Mouse (Mus musculus): ENCODE data around the gene Atg7.

Atg7 gene

DNA sequence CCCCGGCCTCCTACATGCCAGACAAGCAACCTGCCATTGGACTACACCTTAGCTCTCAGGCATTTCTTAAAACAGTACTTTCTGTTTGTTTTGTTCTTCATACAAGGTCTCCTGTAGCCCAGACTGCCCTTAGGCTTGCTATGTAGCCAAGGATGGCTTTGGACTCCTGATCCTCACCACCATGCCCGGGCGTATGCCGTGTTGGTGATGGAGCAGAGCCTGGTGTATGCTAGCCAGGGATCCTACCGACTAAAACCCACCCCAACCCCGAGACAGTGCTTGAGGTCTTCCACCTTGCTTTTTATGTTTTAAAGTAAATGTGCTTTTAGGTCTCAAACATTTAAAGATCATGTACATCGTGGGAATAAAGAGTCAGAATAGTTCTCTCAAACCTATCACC, 81.5 kb downstream of the Atg7 start:
- in situ Hi-C loops (cut with MboI; ENCODE audit: low sequenced_read_pairs) = loop anchor here (5.0 to 25.0 kb wide), 4 partner anchors 193 to 813 kb away; partner anchors contain the start of genes Tamm41, Timp4 and Tsen2

DNA sequence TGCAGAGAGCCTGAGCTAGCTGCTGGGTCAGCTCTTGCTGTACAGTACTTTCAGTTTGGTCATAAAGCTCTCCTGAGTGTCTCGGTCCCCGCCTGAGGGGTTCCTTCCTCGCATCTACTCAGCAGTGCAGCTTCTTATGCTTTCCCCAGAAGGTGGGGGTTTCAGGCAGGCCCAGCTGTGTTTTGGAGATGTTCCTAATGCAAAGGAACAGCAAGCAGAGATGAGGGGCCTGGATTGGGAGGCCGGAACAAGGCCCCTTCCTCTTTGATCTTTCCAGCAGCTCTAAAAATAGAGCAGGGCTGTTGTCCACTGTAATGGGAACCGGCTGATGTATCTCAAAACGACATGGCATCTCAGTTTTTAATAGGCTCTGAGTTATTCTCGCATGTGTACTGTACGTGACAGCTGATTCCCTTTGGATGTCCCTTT, 82.3 kb downstream of the Atg7 start:
- in situ Hi-C loops (cut with MboI; ENCODE audit: low sequenced_read_pairs) = no loop called here

DNA sequence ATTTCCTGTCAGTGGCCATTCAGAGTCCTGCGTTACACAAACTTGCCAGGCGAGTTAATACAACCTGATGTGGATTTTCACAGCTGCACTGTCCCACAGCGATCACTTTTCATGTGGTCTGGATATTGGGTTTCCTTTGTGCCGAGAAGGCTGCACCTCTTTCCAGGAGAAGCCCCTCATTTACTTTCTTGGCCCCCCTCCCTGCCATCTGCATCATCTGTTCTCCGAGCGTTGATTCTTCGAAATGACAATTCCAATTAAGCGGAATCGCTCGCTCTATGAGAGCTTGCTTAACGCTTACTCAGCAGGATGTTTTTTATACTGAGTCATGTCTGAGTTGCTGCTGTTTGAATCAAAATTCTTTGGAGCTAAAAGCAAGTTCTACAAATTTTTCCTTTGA, 83.8 kb downstream of the Atg7 start:
- in situ Hi-C loops (cut with MboI; ENCODE audit: low sequenced_read_pairs) = no loop called here

DNA sequence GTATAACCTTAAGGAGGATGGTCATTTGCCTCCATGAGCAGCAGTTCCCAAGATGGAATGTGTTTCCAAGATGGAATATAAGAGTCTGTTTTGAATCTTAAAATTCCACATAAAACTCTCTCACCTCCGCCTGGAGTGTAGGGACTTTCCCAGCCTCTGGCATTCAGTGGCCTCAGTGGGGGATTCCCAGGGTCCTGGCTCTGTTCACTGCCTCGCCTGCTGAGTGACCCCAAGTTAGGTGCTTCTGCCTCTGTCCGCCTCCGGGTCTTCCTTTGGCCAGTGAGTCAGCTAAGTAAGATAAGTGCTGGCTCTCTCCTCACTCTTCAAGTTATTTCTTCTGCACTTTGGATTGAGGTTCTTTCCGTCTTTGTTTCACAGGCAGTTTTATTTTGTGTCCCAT, 90.3 kb downstream of the Atg7 start:
- in situ Hi-C loops (cut with MboI; ENCODE audit: low sequenced_read_pairs) = no loop called here

DNA sequence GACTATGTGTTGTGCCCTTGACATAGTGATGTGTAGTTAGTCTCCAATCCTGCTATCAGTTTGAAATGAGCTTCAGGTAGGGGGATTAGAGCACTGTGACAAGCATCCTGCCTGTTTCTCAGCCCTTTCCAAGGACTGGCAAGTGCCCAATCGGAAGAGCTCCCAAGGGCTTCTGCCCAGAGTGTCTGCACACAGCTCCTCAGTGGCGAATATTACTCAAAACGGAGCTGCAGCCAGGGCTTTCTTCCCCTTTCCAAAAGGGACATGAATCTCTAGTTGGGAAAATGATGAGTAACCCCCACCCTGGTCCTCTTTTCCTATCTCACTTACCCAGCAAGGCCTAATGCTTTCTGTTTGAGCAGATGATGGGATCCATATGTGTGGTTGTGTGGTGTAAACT, 90.8 kb downstream of the Atg7 start:
- in situ Hi-C loops (cut with MboI; ENCODE audit: low sequenced_read_pairs) = no loop called here

DNA sequence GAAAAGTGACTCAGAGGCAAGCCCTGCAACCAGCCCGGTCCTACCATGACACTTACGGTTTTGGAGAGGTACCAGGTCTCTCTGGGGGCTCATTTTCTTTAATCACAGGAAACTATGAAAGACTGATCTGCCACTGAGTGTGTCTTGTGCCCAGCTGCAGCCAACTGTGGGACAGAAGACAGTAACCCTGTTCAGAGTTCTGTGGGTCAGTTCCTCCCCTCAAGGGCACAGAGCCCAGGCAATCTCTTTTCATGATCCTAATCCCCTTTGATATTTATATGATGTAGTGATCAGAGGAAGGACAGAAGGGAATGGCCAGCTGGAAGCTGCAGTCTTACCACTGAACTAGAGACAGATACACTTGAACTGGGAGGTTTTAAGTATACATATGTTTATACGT, 92.2 kb downstream of the Atg7 start:
- in situ Hi-C loops (cut with MboI; ENCODE audit: low sequenced_read_pairs) = no loop called here

DNA sequence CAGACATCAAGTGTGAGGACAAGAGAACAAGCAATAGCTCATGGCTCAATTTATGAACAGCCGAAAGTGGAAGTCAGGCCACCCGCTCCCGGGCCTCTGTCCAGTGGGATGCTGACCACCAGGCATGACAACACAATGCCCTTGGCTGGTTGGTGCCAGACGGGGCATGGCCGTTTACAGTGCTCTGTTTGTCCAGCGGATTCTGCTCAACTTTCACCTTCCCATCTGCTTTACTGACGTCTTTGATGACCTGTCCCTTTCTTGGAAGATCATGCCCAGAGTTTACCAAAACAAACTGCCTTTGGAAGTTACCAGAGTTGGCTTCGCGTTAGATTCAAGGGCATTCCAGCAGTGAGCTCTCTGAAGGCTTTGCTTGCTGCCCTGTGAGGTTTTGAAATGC, 93.5 kb downstream of the Atg7 start:
- in situ Hi-C loops (cut with MboI; ENCODE audit: low sequenced_read_pairs) = no loop called here

DNA sequence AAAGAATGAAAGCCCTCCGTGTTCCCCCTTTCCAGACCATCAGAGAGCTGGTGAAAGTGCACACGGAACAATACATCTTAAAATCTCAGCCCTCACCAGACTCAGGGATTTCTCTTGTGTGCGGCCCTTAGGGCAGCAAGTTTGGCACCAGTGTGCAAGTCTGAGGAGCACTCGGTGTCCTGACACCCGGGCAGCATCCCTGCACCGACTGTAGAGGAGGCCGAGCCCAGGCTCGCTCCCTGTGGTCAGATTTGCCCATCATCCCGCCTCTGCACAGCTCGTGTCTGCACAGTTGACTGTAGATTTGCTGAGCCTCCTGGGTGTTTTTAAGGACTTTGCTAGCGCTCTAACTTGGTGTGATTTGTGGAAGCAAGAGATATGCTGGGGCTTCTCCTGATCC, 94.3 kb downstream of the Atg7 start:
- in situ Hi-C loops (cut with MboI; ENCODE audit: low sequenced_read_pairs) = no loop called here

DNA sequence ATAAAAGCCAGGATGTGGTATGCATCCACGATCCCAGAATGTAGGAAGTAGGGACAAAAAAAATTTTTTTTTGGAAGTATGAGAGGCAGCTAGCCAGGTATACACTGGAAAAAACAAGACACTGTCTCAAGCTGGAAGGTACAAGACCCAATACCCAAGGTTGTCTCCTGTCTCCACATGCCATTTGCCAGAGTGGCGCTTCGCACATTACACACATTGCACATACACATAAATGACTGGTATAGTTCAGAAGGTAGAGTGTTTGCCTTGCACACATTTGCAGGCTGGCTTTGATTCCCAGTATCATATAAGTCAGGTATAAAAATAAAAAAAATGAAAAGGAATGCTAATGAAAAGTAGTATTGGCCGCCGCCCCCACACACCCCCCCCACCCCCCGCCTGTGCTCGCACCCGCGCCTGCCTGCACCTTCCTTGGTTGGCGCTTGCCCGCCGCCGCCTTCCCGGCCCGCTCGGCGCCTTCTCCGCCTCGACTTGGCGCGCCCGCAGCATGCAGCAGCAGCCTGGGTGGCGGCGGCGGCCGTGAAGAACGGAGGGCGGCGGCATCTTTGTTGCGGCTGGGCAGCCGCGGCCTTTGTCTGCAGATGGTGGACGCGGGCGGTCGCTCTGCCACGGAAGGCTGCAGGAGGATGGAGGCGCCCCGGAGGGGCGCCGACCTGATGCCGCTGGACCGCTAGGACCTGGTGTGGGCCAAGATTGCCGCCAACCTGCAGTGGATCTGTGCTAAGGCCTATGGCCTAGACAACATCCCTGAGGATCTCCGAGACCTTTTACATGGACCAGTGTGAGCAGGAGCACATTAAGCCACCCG, 95.2 kb downstream of the Atg7 start:
- in situ Hi-C loops (cut with MboI; ENCODE audit: low sequenced_read_pairs) = no loop called here

DNA sequence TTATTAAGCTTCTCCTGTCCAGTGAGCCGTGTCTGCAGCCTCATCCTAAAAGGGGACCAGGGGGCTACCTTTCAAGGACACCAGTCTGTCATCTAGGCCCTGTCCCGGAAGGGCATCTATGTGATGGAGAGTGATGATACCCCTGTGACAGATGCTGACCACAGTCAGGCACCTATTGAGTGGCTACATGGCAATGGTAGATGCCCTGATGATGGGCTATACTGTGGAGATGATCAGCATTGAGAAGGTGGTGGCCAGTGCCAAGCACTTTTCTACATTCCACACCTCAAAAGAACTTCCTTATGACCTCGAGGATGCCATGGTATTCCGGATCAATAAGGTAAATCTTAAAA, 95.8 kb downstream of the Atg7 start:
- in situ Hi-C loops (cut with MboI; ENCODE audit: low sequenced_read_pairs) = no loop called here

DNA sequence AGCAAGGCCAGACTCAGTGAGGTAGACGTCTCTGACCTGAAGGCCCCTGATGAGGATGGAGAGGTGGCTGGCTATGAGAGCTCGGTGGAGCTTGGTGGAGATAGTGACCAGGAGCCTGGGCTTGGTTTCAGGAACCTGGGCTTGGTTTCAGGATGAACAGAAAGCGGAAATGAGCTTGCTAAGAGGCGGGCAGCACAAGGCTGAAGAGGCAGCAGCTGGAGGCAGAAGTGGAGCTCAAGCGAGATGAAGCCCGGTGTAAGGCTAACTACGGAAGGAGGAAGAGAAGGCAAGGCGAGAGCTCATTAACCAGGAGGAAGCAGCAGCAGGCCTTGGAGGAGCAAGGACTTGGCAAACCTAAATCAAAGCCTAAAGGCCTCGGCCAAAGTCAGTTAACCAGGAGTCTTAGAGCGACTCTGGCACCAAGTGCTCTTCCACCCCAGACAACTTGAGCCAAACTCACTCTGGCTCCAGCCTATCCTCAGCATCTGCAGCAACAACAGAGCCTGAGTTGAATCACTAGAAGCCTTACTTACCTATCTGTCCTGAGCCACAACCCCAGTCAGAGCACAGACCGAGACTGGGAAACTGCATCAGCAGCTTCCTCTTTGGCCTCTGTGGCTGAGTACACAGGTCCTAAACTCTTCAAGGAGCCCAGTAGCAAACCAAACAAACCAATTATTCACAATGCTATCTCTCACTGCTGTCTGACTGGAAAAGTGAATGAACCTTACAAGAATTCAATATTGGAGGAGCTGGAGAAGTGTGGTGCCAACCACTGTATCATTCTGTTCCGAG, 99.5 kb downstream of the Atg7 start:
- in situ Hi-C loops (cut with MboI; ENCODE audit: low sequenced_read_pairs) = no loop called here

DNA sequence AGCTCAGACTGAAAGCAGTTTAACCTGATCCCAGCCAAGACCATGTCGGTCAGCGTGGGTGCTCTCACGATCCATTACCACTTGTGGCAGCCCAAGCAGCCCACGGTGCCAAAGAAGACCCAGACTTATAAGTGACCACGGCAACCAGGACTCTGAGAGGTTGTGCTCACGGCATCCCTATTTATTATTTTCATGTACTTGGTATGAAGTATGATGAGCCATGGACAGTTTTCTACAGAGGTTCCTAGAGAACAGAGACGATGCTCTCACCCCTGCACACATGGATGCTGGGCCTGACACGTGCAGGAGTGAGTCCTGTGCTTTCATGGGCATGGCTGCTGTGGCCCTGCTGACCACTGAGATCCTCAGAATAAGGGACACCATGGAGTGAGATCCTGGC, 100.2 kb downstream of the Atg7 start:
- in situ Hi-C loops (cut with MboI; ENCODE audit: low sequenced_read_pairs) = no loop called here

DNA sequence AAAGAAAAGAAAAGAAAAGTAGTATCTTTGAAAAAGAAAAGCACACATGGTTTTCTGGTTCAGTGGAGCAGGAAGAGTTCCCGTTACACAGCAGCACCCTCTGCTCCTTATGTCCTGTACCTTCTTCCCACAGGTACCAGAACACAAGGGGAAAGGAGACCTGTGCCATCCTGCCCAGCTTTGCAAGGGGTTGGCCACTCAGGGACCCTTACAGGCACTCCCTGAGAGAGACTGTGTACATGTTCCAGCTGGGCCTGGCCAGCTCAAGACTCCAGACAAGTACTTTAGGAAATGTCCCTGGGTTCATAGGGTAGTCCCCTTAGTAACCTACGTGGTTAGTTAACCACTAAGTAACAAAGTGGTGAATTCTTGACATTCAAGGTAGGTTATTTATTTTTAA, 100.9 kb downstream of the Atg7 start:
- in situ Hi-C loops (cut with MboI; ENCODE audit: low sequenced_read_pairs) = no loop called here

DNA sequence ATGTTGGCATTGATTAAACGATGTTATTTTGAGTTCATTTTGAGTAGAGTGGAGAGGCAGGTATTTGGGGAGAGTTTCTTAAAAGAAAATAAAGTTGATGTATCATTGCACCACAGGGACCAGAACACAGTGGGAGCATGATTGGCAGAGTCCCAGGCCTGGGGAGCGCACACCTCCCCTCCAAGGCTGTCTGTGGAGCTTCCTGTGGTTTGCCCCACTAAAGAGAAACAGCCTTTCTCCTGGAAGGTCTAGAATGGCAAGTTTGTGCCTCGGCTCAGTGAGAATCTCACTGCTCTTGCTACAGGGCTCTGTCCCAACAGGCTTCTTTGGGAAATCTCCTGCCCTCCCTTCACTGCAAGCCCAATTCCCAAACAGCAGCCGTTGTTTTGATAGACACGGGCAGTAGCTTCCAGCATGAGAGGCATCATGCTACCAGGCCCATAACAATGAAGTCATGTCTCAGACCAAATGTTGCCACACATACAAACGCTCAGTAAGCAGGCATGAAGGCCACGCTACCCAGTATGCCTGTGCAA, 103.6 kb downstream of the Atg7 start:
- in situ Hi-C loops (cut with MboI; ENCODE audit: low sequenced_read_pairs) = no loop called here

DNA sequence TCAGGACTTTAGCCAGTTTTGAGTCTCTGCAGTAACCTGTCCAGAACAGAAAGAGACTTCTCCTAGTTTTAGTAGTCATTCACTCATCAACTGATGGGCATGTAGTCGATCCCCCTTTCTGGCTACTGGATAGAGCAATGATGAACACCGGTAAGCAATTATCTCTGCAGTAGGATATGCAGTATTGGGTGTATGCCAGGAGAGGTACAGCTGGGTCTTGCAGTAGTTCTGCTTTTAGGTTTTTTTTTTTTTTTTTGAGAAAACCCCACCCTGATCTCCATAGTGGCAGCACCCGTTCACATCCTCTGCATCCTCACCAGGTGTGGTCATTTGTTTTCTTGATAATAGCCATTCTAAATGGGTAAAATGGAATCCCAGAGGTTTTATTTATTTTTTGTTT, 105.5 kb downstream of the Atg7 start:
- in situ Hi-C loops (cut with MboI; ENCODE audit: low sequenced_read_pairs) = no loop called here

DNA sequence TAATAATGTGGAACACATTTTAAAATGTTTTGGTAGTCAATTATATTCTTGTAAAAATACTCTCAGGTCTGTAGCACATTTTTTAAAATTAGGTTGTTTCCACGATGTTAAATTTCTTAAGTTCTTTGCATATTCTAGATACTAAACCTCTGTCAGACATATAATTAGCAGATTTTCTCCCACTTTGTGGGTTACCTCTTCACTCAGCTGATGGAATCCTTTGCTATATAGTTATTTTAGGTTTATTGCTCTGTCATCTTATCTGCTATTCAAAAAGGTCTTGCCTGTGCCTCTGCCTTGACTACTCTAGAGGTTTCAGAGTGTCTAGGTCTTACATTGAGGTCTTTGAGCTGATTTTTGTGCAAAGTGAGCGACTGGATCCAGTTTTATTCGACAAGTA, 106.0 kb downstream of the Atg7 start:
- in situ Hi-C loops (cut with MboI; ENCODE audit: low sequenced_read_pairs) = no loop called here

DNA sequence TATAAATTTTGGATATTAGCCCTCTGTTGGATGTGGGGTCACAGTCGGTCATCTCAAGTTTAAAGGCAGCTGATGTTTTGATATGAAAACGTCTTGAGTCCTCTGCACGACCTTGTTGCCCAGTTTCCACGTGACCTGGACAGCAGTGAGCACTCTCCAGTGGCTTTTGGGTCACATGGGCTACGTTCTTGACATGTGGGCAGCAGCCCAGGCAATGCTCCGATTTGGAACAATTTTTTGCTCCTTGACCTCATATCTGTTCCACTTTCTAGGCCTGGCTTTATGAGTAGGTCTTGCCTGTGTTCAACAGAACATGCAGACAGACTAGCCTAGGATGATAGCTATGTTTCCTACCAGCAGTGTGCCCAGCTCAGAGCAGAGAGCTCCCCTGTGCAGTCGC, 115.9 kb downstream of the Atg7 start:
- in situ Hi-C loops (cut with MboI; ENCODE audit: low sequenced_read_pairs) = no loop called here

DNA sequence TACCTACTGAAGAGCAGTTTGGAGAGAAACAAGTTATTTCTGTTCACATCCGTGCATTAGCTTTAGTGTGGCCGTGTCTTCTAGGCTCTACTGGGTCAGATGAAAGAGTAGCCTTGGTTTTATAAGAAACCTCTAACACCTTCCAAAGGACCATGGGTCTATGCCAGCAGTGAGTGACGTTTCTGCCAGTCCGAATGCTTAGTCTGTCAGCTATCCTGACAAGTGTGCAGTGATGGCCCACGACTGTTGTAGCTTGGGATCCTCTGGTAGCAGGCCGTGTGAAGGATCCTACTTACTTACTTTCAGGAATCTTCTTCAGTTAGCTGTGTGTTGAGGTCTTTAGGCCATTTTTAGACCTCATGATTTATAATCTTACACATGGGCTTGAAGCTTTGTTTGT, 123.4 kb downstream of the Atg7 start:
- in situ Hi-C loops (cut with MboI; ENCODE audit: low sequenced_read_pairs) = no loop called here

DNA sequence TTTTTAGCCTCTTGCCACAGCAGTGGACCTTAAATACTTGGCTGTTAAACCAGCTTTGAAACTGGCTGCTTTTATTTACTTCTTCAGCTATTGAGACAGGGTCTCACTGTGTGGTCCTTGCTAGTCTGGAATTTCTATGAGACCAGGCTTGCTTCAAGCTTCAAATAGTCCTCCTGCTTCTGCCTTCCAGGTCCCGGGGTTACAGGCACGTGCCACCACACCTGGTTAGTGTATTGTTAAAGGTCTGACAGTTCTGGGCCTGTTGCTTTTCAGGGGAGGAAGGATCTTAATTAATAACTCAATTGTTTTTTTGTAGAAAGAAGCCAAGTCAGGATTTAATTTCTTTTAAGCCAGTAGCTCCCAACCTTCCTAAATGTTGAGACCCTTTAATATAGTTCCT, 124.8 kb downstream of the Atg7 start:
- in situ Hi-C loops (cut with MboI; ENCODE audit: low sequenced_read_pairs) = no loop called here

DNA sequence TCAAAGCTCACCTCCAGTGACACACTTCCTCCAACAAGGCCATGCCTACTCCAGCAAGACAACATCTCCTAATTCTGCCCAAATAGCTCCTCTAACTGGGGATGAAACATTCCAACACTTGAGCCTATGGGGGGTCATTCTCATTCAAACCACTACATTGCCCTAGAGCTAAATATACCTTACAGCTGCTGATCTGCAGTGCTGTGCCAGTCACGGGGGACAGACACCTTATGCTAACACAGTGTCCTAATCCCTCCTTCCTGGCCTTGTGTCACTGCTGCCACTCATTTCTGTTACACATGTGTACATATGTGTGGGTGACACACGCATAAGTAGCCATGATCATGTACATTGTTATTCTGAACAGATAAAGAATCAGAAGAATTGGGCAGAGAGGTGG, 127.4 kb downstream of the Atg7 start:
- in situ Hi-C loops (cut with MboI; ENCODE audit: low sequenced_read_pairs) = no loop called here

DNA sequence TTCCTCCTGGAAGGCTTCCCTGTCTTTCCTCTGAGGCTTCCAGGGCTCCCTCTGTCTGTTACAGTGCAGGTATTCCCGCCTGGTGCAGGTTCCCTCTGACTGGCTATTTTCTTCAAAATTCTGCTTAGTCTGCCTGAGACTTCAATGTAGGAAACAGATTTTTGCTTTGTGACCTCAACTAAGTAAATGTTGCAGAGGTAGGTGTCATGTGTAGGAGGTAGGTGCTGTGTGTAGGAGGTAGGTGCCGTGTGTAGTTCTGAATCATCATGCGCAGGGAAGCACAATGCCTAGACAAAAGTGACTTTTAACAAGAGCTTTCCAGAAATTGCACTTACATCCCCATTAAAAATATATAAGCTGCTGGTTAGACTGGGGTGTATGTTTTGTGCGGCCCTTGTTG, 128.6 kb downstream of the Atg7 start:
- in situ Hi-C loops (cut with MboI; ENCODE audit: low sequenced_read_pairs) = no loop called here

DNA sequence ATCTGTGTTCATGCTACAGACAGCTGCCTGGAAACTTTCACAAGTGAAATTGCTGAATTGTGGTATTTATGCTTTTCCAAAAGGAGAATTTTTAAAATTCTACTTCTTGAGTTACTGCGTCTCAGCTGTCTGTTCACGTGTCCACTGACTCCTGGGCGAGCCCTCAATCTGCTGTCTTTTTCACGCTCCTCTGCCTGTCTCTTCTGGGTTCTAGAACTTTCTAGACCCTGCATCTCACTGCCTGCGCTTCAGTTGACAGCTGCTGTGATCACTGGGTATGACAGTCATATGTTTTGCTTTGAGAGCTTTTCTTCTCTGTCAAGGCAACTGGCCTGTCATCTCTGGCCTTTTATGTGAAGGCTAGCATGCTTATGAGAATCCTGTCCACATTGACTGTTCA, 132.3 kb downstream of the Atg7 start:
- in situ Hi-C loops (cut with MboI; ENCODE audit: low sequenced_read_pairs) = no loop called here

All from CH12F3 (cell line).